Mouse (Mus musculus): ENCODE data around the gene Reps2. TPM values are rescaled to one million over a fixed set of nuclear protein-coding genes. Genes with fewer than 3 reads are reported as not detected.

Gene Reps2
- polyA plus RNA-seq, 1 experiment from 2014 or later, result 5.1 TPM

GRCm38 (mm10) chrX:162487734-162488133, 155.7 kb downstream of the Reps2 start:
- Histone ChIP-seq H3K36me3 (ENCODE audit: control insufficient read depth, insufficient read depth, low read length) (no peaks in the 10 kb centered on the region), H3K27ac (ENCODE audit: low read length) (no peak overlapping the region), H3K9ac (ENCODE audit: low read depth, low read length) (no peak overlapping the region), H3K4me2 (ENCODE audit: low read length) (no peak overlapping the region), H3K4me3 (ENCODE audit: low read depth, low read length) (no peak overlapping the region), H3K9me3 (replicated peaks; ENCODE audit: control insufficient read depth, low read length, poor library complexity, severe bottlenecking) (no peaks in the 10 kb centered on the region), H3K4me1 (ENCODE audit: control insufficient read depth, insufficient read depth, low read length) (no peaks in the 10 kb centered on the region), H3K27me3 (ENCODE audit: control insufficient read depth, insufficient read depth, low read depth, low read length) (peaks cover 3% of the 10 kb centered on the region; the same call in 1 of the 2 replicates)
- ATAC-seq, result no peak

GRCm38 (mm10) chrX:162470213-162470612, 173.2 kb downstream of the Reps2 start:
- 82% methylated on average over 3 of the region's 3 CpGs for WGBS
- Histone ChIP-seq H3K4me2 (ENCODE audit: low read length) (no peak overlapping the region), H3K9me3 (replicated peaks; ENCODE audit: control insufficient read depth, low read length, poor library complexity, severe bottlenecking) (no peaks in the 10 kb centered on the region), H3K9ac (ENCODE audit: low read depth, low read length) (no peak overlapping the region), H3K36me3 (ENCODE audit: control insufficient read depth, insufficient read depth, low read length) (no peaks in the 10 kb centered on the region), H3K4me1 (ENCODE audit: control insufficient read depth, insufficient read depth, low read length) (no peaks in the 10 kb centered on the region), H3K27me3 (ENCODE audit: control insufficient read depth, insufficient read depth, low read depth, low read length) (no peaks in the 10 kb centered on the region; the same call in 1 of the 2 replicates), H3K27ac (ENCODE audit: low read length) (no peak overlapping the region), H3K4me3 (ENCODE audit: low read depth, low read length) (no peak overlapping the region)
- no peak for ATAC-seq

GRCm38 (mm10) chrX:162462156-162462555, 181.3 kb downstream of the Reps2 start:
- Histone ChIP-seq H3K4me1 (ENCODE audit: control insufficient read depth, insufficient read depth, low read length) (no peaks in the 10 kb centered on the region), H3K4me3 (ENCODE audit: low read depth, low read length) (no peak overlapping the region), H3K36me3 (ENCODE audit: control insufficient read depth, insufficient read depth, low read length) (no peaks in the 10 kb centered on the region), H3K9me3 (replicated peaks; ENCODE audit: control insufficient read depth, low read length, poor library complexity, severe bottlenecking) (no peaks in the 10 kb centered on the region), H3K27me3 (ENCODE audit: control insufficient read depth, insufficient read depth, low read depth, low read length) (peaks cover 3% of the 10 kb centered on the region; the same call in 1 of the 2 replicates), H3K4me2 (ENCODE audit: low read length) (no peak overlapping the region), H3K27ac (ENCODE audit: low read length) (no peak overlapping the region), H3K9ac (ENCODE audit: low read depth, low read length) (no peak overlapping the region)
- ATAC-seq, result no peak
- 65% methylated on average over 5 of the region's 5 CpGs for WGBS

GRCm38 (mm10) chrX:162456445-162456844, 187.0 kb downstream of the Reps2 start:
- peaks cover 3% of the 10 kb centered on the region for H3K27me3 ChIP-seq (ENCODE audit: control insufficient read depth, insufficient read depth, low read depth, low read length)
- H3K9ac ChIP-seq (ENCODE audit: low read depth, low read length), result no peak overlapping the region
- no peak overlapping the region for H3K4me3 ChIP-seq (ENCODE audit: low read depth, low read length)
- no peak for ATAC-seq
- no peak overlapping the region for H3K4me2 ChIP-seq (ENCODE audit: low read length)
- no peaks in the 10 kb centered on the region for H3K4me1 ChIP-seq (ENCODE audit: control insufficient read depth, insufficient read depth, low read length)
- no peaks in the 10 kb centered on the region for H3K9me3 ChIP-seq (replicated peaks; ENCODE audit: control insufficient read depth, low read length, poor library complexity, severe bottlenecking)
- H3K36me3 ChIP-seq (ENCODE audit: control insufficient read depth, insufficient read depth, low read length), result no peaks in the 10 kb centered on the region
- 71% methylated on average over 1 of the region's 1 CpGs for whole genome bisulfite sequencing
- no peak overlapping the region for H3K27ac ChIP-seq (ENCODE audit: low read length)

GRCm38 (mm10) chrX:162455364-162455763, 188.1 kb downstream of the Reps2 start:
- H3K36me3 ChIP-seq (ENCODE audit: control insufficient read depth, insufficient read depth, low read length), result no peaks in the 10 kb centered on the region
- H3K4me1 ChIP-seq (ENCODE audit: control insufficient read depth, insufficient read depth, low read length), result no peaks in the 10 kb centered on the region
- no peak overlapping the region for H3K9ac ChIP-seq (ENCODE audit: low read depth, low read length)
- no peak for ATAC-seq
- no peak overlapping the region for H3K4me2 ChIP-seq (ENCODE audit: low read length)
- no peak overlapping the region for H3K4me3 ChIP-seq (ENCODE audit: low read depth, low read length)
- H3K27me3 ChIP-seq (ENCODE audit: control insufficient read depth, insufficient read depth, low read depth, low read length), result peaks cover 3% of the 10 kb centered on the region
- no peaks in the 10 kb centered on the region for H3K9me3 ChIP-seq (replicated peaks; ENCODE audit: control insufficient read depth, low read length, poor library complexity, severe bottlenecking)
- WGBS, result 81% methylated on average over 1 of the region's 1 CpGs
- no peak overlapping the region for H3K27ac ChIP-seq (ENCODE audit: low read length)

GRCm38 (mm10) chrX:162453821-162454402, 189.5 kb downstream of the Reps2 start:
- Histone ChIP-seq H3K4me1 (ENCODE audit: control insufficient read depth, insufficient read depth, low read length) (no peaks in the 10 kb centered on the region), H3K9ac (ENCODE audit: low read depth, low read length) (no peak overlapping the region), H3K9me3 (replicated peaks; ENCODE audit: control insufficient read depth, low read length, poor library complexity, severe bottlenecking) (no peaks in the 10 kb centered on the region), H3K27ac (ENCODE audit: low read length) (no peak overlapping the region), H3K4me3 (ENCODE audit: low read depth, low read length) (no peak overlapping the region), H3K27me3 (ENCODE audit: control insufficient read depth, insufficient read depth, low read depth, low read length) (no peaks in the 10 kb centered on the region; the same call in 1 of the 2 replicates), H3K36me3 (ENCODE audit: control insufficient read depth, insufficient read depth, low read length) (no peaks in the 10 kb centered on the region), H3K4me2 (ENCODE audit: low read length) (no peak overlapping the region)
- no peak for ATAC-seq
- WGBS, result 60% methylated on average over 7 of the region's 7 CpGs

- Histone ChIP-seq H3K27me3 (ENCODE audit: control insufficient read depth, insufficient read depth, low read depth, low read length) (no peaks in the 10 kb centered on the region; the same call in 1 of the 2 replicates), H3K4me3 (ENCODE audit: low read depth, low read length) (no peak overlapping the region), H3K9me3 (replicated peaks; ENCODE audit: control insufficient read depth, low read length, poor library complexity, severe bottlenecking) (no peaks in the 10 kb centered on the region), H3K27ac (ENCODE audit: low read length) (no peak overlapping the region), H3K4me2 (ENCODE audit: low read length) (no peak overlapping the region), H3K36me3 (ENCODE audit: control insufficient read depth, insufficient read depth, low read length) (no peaks in the 10 kb centered on the region), H3K9ac (ENCODE audit: low read depth, low read length) (no peak overlapping the region), H3K4me1 (ENCODE audit: control insufficient read depth, insufficient read depth, low read length) (no peaks in the 10 kb centered on the region)
- no peak for ATAC-seq
These were observed 190.8 kb downstream of the Reps2 start for GRCm38 (mm10) chrX:162452642-162453041.

GRCm38 (mm10) chrX:162447974-162448373, 195.5 kb downstream of the Reps2 start:
- WGBS, result 58% methylated on average over 6 of the region's 6 CpGs

GRCm38 (mm10) chrX:162446678-162447318, 196.7 kb downstream of the Reps2 start:
- Histone ChIP-seq H3K27ac (ENCODE audit: low read length) (no peak overlapping the region), H3K4me3 (ENCODE audit: low read depth, low read length) (no peak overlapping the region), H3K9me3 (replicated peaks; ENCODE audit: control insufficient read depth, low read length, poor library complexity, severe bottlenecking) (no peaks in the 10 kb centered on the region), H3K27me3 (ENCODE audit: control insufficient read depth, insufficient read depth, low read depth, low read length) (peaks cover 6% of the 10 kb centered on the region), H3K9ac (ENCODE audit: low read depth, low read length) (no peak overlapping the region), H3K36me3 (ENCODE audit: control insufficient read depth, insufficient read depth, low read length) (no peaks in the 10 kb centered on the region), H3K4me1 (ENCODE audit: control insufficient read depth, insufficient read depth, low read length) (no peaks in the 10 kb centered on the region), H3K4me2 (ENCODE audit: low read length) (no peak overlapping the region)
- no peak for ATAC-seq
- 99% methylated on average over 2 of the region's 2 CpGs for WGBS

More at GRCm38 (mm10) chrX:162447974-162448373, 195.5 kb downstream of the Reps2 start:
- no peak for ATAC-seq
- no peaks in the 10 kb centered on the region for H3K9me3 ChIP-seq (replicated peaks; ENCODE audit: control insufficient read depth, low read length, poor library complexity, severe bottlenecking)
- no peaks in the 10 kb centered on the region for H3K36me3 ChIP-seq (ENCODE audit: control insufficient read depth, insufficient read depth, low read length)
- H3K4me1 ChIP-seq (ENCODE audit: control insufficient read depth, insufficient read depth, low read length), result no peaks in the 10 kb centered on the region
- H3K27ac ChIP-seq (ENCODE audit: low read length), result no peak overlapping the region
- H3K9ac ChIP-seq (ENCODE audit: low read depth, low read length), result no peak overlapping the region
- H3K4me2 ChIP-seq (ENCODE audit: low read length), result no peak overlapping the region
- H3K4me3 ChIP-seq (ENCODE audit: low read depth, low read length), result no peak overlapping the region
- H3K27me3 ChIP-seq (ENCODE audit: control insufficient read depth, insufficient read depth, low read depth, low read length), result no peaks in the 10 kb centered on the region; the same call in 1 of the 2 replicates

All from midbrain, embryonic 16.5 days (tissue).